Mouse (Mus musculus) lung, postnatal 0 days (tissue): ENCODE data around the gene Efna4. TPM values are rescaled to one million over a fixed set of nuclear protein-coding genes. Genes with fewer than 3 reads are reported as not detected.
A peak's percentile ranks its signal among the peaks of the same experiment; 100 is the strongest.

Experiments
- ATAC-seq: fragments of 200-750 bp; cut with Nextera tagmentation; 2 replicates; pipeline ENCODE4 v1.8.0; 2017; ENCODE audit warnings: moderate library complexity
- DNase-seq: peaks from one replicate; pipeline ENCODE4 v3.0.0-alpha.2; 2016; ENCODE audit warnings: low spot score
- H3K27ac ChIP-seq: fragments of 300-500 bp; sonication (generic); 2 replicates; pipeline ENCODE4 v1.5.1; 2014; ENCODE audit warnings: antibody characterized with exemption, mild to moderate bottlenecking, low read length, mixed read lengths
- H3K27me3 ChIP-seq: fragments of 300-500 bp; sonication (generic); replicated peaks from 2 replicates; pipeline ENCODE4 v1.6.1; 2014; ENCODE audit warnings: low read length, mixed read lengths; ENCODE audit not compliant: insufficient read depth
- H3K36me3 ChIP-seq: fragments of 300-500 bp; sonication (generic); 2 replicates; pipeline ENCODE4 v1.6.1; 2014; ENCODE audit warnings: low read length, mixed read lengths; ENCODE audit not compliant: insufficient read depth
- H3K4me1 ChIP-seq: fragments of 300-500 bp; sonication (generic); 2 replicates; pipeline ENCODE4 v1.6.1; 2014; ENCODE audit warnings: antibody characterized with exemption, low read depth, low read length, mixed read lengths; ENCODE audit not compliant: insufficient read depth
- H3K4me2 ChIP-seq: fragments of 300-500 bp; sonication (generic); replicated peaks from 2 replicates; pipeline ENCODE4 v1.6.1; 2014; ENCODE audit warnings: low read depth, mild to moderate bottlenecking, low read length, moderate library complexity, mixed read lengths
- H3K4me3 ChIP-seq: fragments of 300-500 bp; sonication (generic); 2 replicates; pipeline ENCODE4 v1.5.1; 2014; ENCODE audit warnings: low read depth, low read length
- H3K9ac ChIP-seq: fragments of 300-500 bp; sonication (generic); replicated peaks from 2 replicates; pipeline ENCODE4 v1.6.1; 2014; ENCODE audit warnings: low read depth, mild to moderate bottlenecking
- H3K9me3 ChIP-seq: fragments of 300-500 bp; sonication (generic); 2 replicates; pipeline ENCODE4 v1.6.1; 2016; ENCODE audit warnings: low read length, mixed read lengths
- CTCF ChIP-seq: IDR thresholded peaks from 2 replicates; pipeline ENCODE4 v1.5.1; 2016; ENCODE audit warnings: antibody characterized with exemption, mild to moderate bottlenecking
- EP300 ChIP-seq: IDR thresholded peaks from 2 replicates; pipeline ENCODE4 v1.6.1; 2016; ENCODE audit warnings: antibody characterized with exemption, mild to moderate bottlenecking, control low read depth
- WGBS: fragments of 180-500 bp; shearing (Covaris S2); extraction: QIAGEN DNeasy Blood & Tissue Kit; methylation state at CpG from one replicate; pipeline ENCODE4 v1.1.7; 2014; 5-methylcytosine and 5-hydroxymethylcytosine counted together
- polyA plus RNA-seq: library from polyadenylated mRNA; unstranded; fragments of >200 nt; fragmentation: Nextera tagmentation; extraction: Ambion mirVana; gene quantifications from 2 replicates; pipeline ENCODE4 v1.2.1, GENCODE M21; 2015

Efna4 gene
- polyA plus RNA-seq, 1 experiment from 2014 or later, result 9.7 TPM

GRCm38 (mm10) chr3:89336529-89336928 lies 1.3 kb downstream of the Efna4 start:
- H3K4me1 ChIP-seq, result no peaks in the 10 kb centered on the region

GRCm38 (mm10) chr3:89333053-89333452 lies 4.8 kb downstream of the Efna4 start:
- peaks cover 4% of the 10 kb centered on the region; the same call in 1 of the 2 replicates for H3K36me3 ChIP-seq
- H3K9me3 ChIP-seq, result no peaks in the 10 kb centered on the region
- ATAC-seq, result no peak
- H3K4me3 ChIP-seq, result no peak overlapping the region
- TF ChIP-seq CTCF, result no peak
- no peak for TF ChIP-seq EP300
- no peak overlapping the region for H3K27ac ChIP-seq
- H3K9ac ChIP-seq, result no peak overlapping the region
- no peak for DNase-seq
- H3K4me2 ChIP-seq, result no peak overlapping the region
- WGBS, result 59% methylated on average over 11 of the region's 11 CpGs
- no peaks in the 10 kb centered on the region for H3K27me3 ChIP-seq
- H3K4me1 ChIP-seq, result no peaks in the 10 kb centered on the region

More at GRCm38 (mm10) chr3:89336529-89336928, 1.3 kb downstream of the Efna4 start:
- DNase-seq, result no peak
- H3K9ac ChIP-seq, result 0 out of 2 replicates have a peak overlapping the region, but pooled peaks have one; percentile 55
- 22% methylated on average over 6 of the region's 6 CpGs for WGBS
- H3K27me3 ChIP-seq, result no peaks in the 10 kb centered on the region
- no peaks in the 10 kb centered on the region for H3K9me3 ChIP-seq
- peaks cover 4% of the 10 kb centered on the region; the same call in 1 of the 2 replicates for H3K36me3 ChIP-seq
- TF ChIP-seq EP300 (no peak), CTCF (no peak)
- H3K4me2 ChIP-seq, result peak overlapping the region; percentile 96; the same call in 1 of the 2 replicates
- no peak for ATAC-seq
- H3K27ac ChIP-seq, result no peak overlapping the region
- no peak overlapping the region for H3K4me3 ChIP-seq

- Histone ChIP-seq H3K27me3 (no peaks in the 10 kb centered on the region), H3K9me3 (no peaks in the 10 kb centered on the region), H3K27ac (no peak overlapping the region), H3K4me1 (no peaks in the 10 kb centered on the region), H3K9ac (no peak overlapping the region), H3K4me3 (no peak overlapping the region), H3K36me3 (peaks cover 4% of the 10 kb centered on the region; the same call in 1 of the 2 replicates), H3K4me2 (no peak overlapping the region)
- 41% methylated on average over 12 of the region's 12 CpGs for WGBS
- ATAC-seq, result no peak
- TF ChIP-seq CTCF, result no peak
- TF ChIP-seq EP300, result no peak
- DNase-seq, result no peak
Observed at GRCm38 (mm10) chr3:89332476-89332875, 5.4 kb downstream of the Efna4 start.

- ATAC-seq, result no peak
- Histone ChIP-seq H3K27ac (no peak overlapping the region), H3K36me3 (peaks cover 4% of the 10 kb centered on the region; the same call in 1 of the 2 replicates), H3K9me3 (no peaks in the 10 kb centered on the region), H3K4me2 (no peak overlapping the region), H3K9ac (no peak overlapping the region), H3K4me1 (no peaks in the 10 kb centered on the region), H3K4me3 (no peak overlapping the region), H3K27me3 (no peaks in the 10 kb centered on the region)
- TF ChIP-seq EP300, result no peak
- no peak for TF ChIP-seq CTCF
- DNase-seq, result no peak
- 44% methylated on average over 10 of the region's 10 CpGs for WGBS
Observed at GRCm38 (mm10) chr3:89332013-89332412, 5.8 kb downstream of the Efna4 start.

GRCm38 (mm10) chr3:89331561-89331960 lies 6.3 kb downstream of the Efna4 start:
- DNase-seq, result no peak
- H3K4me3 ChIP-seq, result no peak overlapping the region
- H3K27ac ChIP-seq, result no peak overlapping the region
- no peak overlapping the region for H3K4me2 ChIP-seq
- ATAC-seq, result no peak
- TF ChIP-seq CTCF (no peak), EP300 (no peak)
- H3K9ac ChIP-seq, result no peak overlapping the region
- H3K27me3 ChIP-seq, result no peaks in the 10 kb centered on the region
- H3K9me3 ChIP-seq, result no peaks in the 10 kb centered on the region
- peaks cover 4% of the 10 kb centered on the region; the same call in 1 of the 2 replicates for H3K36me3 ChIP-seq
- 59% methylated on average over 13 of the region's 13 CpGs for WGBS
- H3K4me1 ChIP-seq, result no peaks in the 10 kb centered on the region

DNA sequence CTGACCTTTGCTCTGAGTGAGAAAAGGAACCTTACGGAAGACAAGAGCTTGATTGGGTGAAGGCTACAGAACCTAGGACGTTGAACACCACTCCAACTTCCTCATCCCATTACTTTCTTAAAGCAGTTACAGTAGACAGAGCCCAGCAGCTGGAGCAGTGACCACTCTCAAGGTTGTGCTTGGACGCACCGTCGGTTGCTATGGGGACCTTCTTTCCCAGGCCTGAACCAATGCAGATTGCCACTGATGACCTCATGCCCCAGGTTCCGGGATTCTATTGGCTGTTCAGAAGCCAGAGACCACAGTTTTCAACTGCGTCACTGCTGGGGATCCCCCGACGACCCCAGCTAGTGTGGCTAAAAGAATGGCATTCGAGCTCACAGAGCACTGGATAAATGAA lies 6.9 kb downstream of the Efna4 start:
- Histone ChIP-seq H3K27me3 (no peaks in the 10 kb centered on the region), H3K9ac (no peak overlapping the region), H3K4me3 (no peak overlapping the region), H3K36me3 (peaks cover 4% of the 10 kb centered on the region; the same call in 1 of the 2 replicates), H3K4me1 (no peaks in the 10 kb centered on the region), H3K4me2 (no peak overlapping the region), H3K27ac (no peak overlapping the region), H3K9me3 (no peaks in the 10 kb centered on the region)
- TF ChIP-seq CTCF (no peak), EP300 (no peak)
- 32% methylated on average over 10 of the region's 10 CpGs for WGBS
- ATAC-seq (peak; percentile 70), DNase-seq (peak; percentile 60)

DNA sequence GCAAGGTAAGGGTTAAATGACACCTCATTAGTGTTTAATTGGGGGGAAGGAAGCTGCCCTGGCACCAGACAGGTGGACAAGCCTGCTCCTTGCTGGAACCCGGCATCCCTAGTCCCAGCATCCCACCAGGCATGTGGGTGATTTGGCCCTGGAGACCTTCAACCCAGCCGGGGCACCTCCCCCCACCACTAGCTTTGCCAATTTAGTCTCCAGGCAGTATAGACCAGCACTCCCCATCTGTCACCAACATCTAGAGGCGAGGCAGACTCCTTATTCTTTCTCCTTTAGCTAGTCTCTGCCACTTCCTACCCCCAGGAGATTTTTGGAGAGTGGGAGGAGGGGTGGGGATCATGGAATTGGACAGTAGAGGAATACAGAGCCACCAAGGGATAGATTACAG lies 7.5 kb downstream of the Efna4 start:
- Histone ChIP-seq H3K4me2 (no peak overlapping the region), H3K4me3 (no peak overlapping the region), H3K9ac (no peak overlapping the region), H3K36me3 (peaks cover 4% of the 10 kb centered on the region; the same call in 1 of the 2 replicates), H3K4me1 (no peaks in the 10 kb centered on the region), H3K27ac (no peak overlapping the region), H3K27me3 (no peaks in the 10 kb centered on the region), H3K9me3 (no peaks in the 10 kb centered on the region)
- TF ChIP-seq CTCF (no peak), EP300 (no peak)
- 77% methylated on average over 3 of the region's 3 CpGs for WGBS
- ATAC-seq (no peak), DNase-seq (no peak)
